Mouse (Mus musculus) kidney, adult 2 months (tissue): ENCODE measurements around the gene Ankrd52. TPM values are rescaled to one million over a fixed set of nuclear protein-coding genes. Genes with fewer than 3 reads are reported as not detected.
A peak's percentile ranks its signal among the peaks of the same experiment; 100 is the strongest.

Experiments used
- DNase-seq: peaks from one replicate; pipeline ENCODE4 v3.0.0; 2021
- H3K27ac ChIP-seq: fragments of 200-500 bp; 2 replicates; pipeline ENCODE4 v1.5.1; 2012; ENCODE audit warnings: low read depth, low read length, control low read depth, inconsistent platforms; ENCODE audit not compliant: insufficient read depth
- H3K27me3 ChIP-seq: fragments of 200-500 bp; replicated peaks from 2 replicates; pipeline ENCODE4 v1.6.1; 2012; ENCODE audit warnings: mild to moderate bottlenecking, moderate library complexity, low read length, inconsistent platforms; ENCODE audit not compliant: control insufficient read depth, insufficient read depth
- H3K36me3 ChIP-seq: fragments of 200-500 bp; 2 replicates; pipeline ENCODE4 v1.6.1; 2012; ENCODE audit warnings: mild to moderate bottlenecking, moderate library complexity, low read length, inconsistent platforms; ENCODE audit not compliant: control insufficient read depth, insufficient read depth
- H3K4me1 ChIP-seq: fragments of 200-500 bp; 2 replicates; pipeline ENCODE4 v1.6.1; 2011; ENCODE audit warnings: low read length; ENCODE audit not compliant: control insufficient read depth, insufficient read depth
- H3K4me3 ChIP-seq: fragments of 200-500 bp; 2 replicates; pipeline ENCODE4 v1.5.1; 2011; ENCODE audit warnings: mild to moderate bottlenecking, low read depth, low read length, control low read depth; ENCODE audit not compliant: insufficient read depth
- CTCF ChIP-seq: fragments of 200-500 bp; conservative IDR thresholded peaks from 2 replicates; pipeline ENCODE4 v1.5.1; 2011; ENCODE audit warnings: low read depth, mild to moderate bottlenecking, control low read depth, low read length, moderate library complexity, mixed read lengths; ENCODE audit not compliant: insufficient read depth, insufficient read length
- POLR2A ChIP-seq: fragments of 200-500 bp; IDR thresholded peaks from one replicate; pipeline ENCODE4 v1.6.1; 2011; ENCODE audit warnings: low read depth, low read length, control low read depth
- WGBS: fragments of 180-500 bp; shearing (Covaris S2); methylation state at CpG from one replicate; pipeline ENCODE4 v1.1.7; 2018; 5-methylcytosine and 5-hydroxymethylcytosine counted together
- polyA plus RNA-seq: library from polyadenylated mRNA; depleted of rRNA; stranded (reverse); fragments of >200 nt; gene quantifications from 2 replicates; pipeline ENCODE4 v1.2.3, GENCODE M21; 2012

The Ankrd52 gene
- polyA plus RNA-seq, 1 experiment: 21.5 TPM

- Histone ChIP-seq H3K36me3 (no peaks in the 10 kb centered on the region; the same call in 1 of the 2 replicates), H3K27me3 (no peaks in the 10 kb centered on the region), H3K4me1 (peaks cover 13% of the 10 kb centered on the region), H3K4me3 (peak within 1 kb of the TSS; percentile 69), H3K27ac (peak within 1 kb of the TSS; percentile 84)
- DNase-seq: peak; percentile 98
- TF ChIP-seq POLR2A (peak; percentile 80), CTCF (no peak)
- under 1% methylated on average over 46 of the region's 50 CpGs for WGBS
These were observed 34.5 kb downstream of the Ankrd52 start, which contains the start of the genes Nabp2 and Rnf41 for GRCm38 (mm10) chr10:128411211-128412054. Nabp2 (minus strand) TSS chr10:128411492. Rnf41 (plus strand) TSS chr10:128411657.

GRCm38 (mm10) chr10:128412055-128412381, 35.1 kb downstream of the Ankrd52 start:
- H3K4me3 ChIP-seq: peak overlapping the region; percentile 69
- peaks cover 13% of the 10 kb centered on the region for H3K4me1 ChIP-seq
- peak overlapping the region; percentile 24 for H3K27ac ChIP-seq
- H3K27me3 ChIP-seq: no peaks in the 10 kb centered on the region
- no peak for TF ChIP-seq CTCF
- no peak for TF ChIP-seq POLR2A
- WGBS: under 1% methylated on average over 14 of the region's 14 CpGs
- peak; percentile 50 for DNase-seq
- no peaks in the 10 kb centered on the region; the same call in 1 of the 2 replicates for H3K36me3 ChIP-seq

- Histone ChIP-seq H3K4me3 (0 out of 2 replicates have a peak overlapping the region, but pooled peaks have one; percentile 69), H3K27me3 (no peaks in the 10 kb centered on the region), H3K36me3 (no peaks in the 10 kb centered on the region; the same call in 1 of the 2 replicates), H3K4me1 (peaks cover 13% of the 10 kb centered on the region), H3K27ac (no peak overlapping the region)
- TF ChIP-seq CTCF (no peak), POLR2A (no peak)
- no peak for DNase-seq
- WGBS: 44% methylated on average over 1 of the region's 1 CpGs
These were observed 35.6 kb downstream of the Ankrd52 start for GRCm38 (mm10) chr10:128412558-128412957.

- TF ChIP-seq POLR2A: no peak
- no peak for TF ChIP-seq CTCF
- no peaks in the 10 kb centered on the region for H3K27me3 ChIP-seq
- 10% methylated on average over 1 of the region's 1 CpGs for WGBS
- no peak overlapping the region for H3K4me3 ChIP-seq
- no peaks in the 10 kb centered on the region; the same call in 1 of the 2 replicates for H3K36me3 ChIP-seq
- peaks cover 13% of the 10 kb centered on the region for H3K4me1 ChIP-seq
- DNase-seq: no peak
- no peak overlapping the region for H3K27ac ChIP-seq
These were observed 36.2 kb downstream of the Ankrd52 start for GRCm38 (mm10) chr10:128413076-128413475.

- no peak for TF ChIP-seq CTCF
- TF ChIP-seq POLR2A: no peak
- H3K27ac ChIP-seq: no peak overlapping the region
These were observed 37.9 kb downstream of the Ankrd52 start for GRCm38 (mm10) chr10:128414848-128415247.

GRCm38 (mm10) chr10:128422426-128422825, 45.5 kb downstream of the Ankrd52 start:
- H3K27ac ChIP-seq: no peak overlapping the region
- no peaks in the 10 kb centered on the region for H3K4me1 ChIP-seq
- 0 out of 2 replicates have a peak, but pooled peaks cover 1% of the 10 kb centered on the region for H3K36me3 ChIP-seq
- no peak for DNase-seq
- H3K27me3 ChIP-seq: no peaks in the 10 kb centered on the region
- no peak overlapping the region for H3K4me3 ChIP-seq
- TF ChIP-seq CTCF (no peak), POLR2A (no peak)
- WGBS: 57% methylated on average over 5 of the region's 5 CpGs

More at GRCm38 (mm10) chr10:128414848-128415247, 37.9 kb downstream of the Ankrd52 start:
- WGBS: 80% methylated on average over 5 of the region's 5 CpGs
- no peak overlapping the region for H3K4me3 ChIP-seq
- H3K27me3 ChIP-seq: no peaks in the 10 kb centered on the region
- H3K4me1 ChIP-seq: peaks cover 6% of the 10 kb centered on the region
- no peak for DNase-seq
- H3K36me3 ChIP-seq: no peaks in the 10 kb centered on the region; the same call in 1 of the 2 replicates

GRCm38 (mm10) chr10:128424604-128425003, 47.7 kb downstream of the Ankrd52 start:
- TF ChIP-seq CTCF (no peak), POLR2A (no peak)
- Histone ChIP-seq H3K4me1 (no peaks in the 10 kb centered on the region), H3K27me3 (no peaks in the 10 kb centered on the region), H3K36me3 (0 out of 2 replicates have a peak, but pooled peaks cover 1% of the 10 kb centered on the region), H3K4me3 (no peak overlapping the region), H3K27ac (no peak overlapping the region)
- DNase-seq: no peak
- 30% methylated on average over 7 of the region's 7 CpGs for WGBS
